Mouse (Mus musculus) gastrocnemius, adult 2 months (tissue): ENCODE results near the gene Trim2. TPM values are rescaled to one million over a fixed set of nuclear protein-coding genes. Genes with fewer than 3 reads are reported as not detected.

Experiments
- DNase-seq: peaks from one replicate; pipeline ENCODE4 v3.0.0; 2022
- H3K27ac ChIP-seq: fragments of 200-600 bp; 2 replicates; pipeline ENCODE4 v1.8.1; 2022; ENCODE audit warnings: mild to moderate bottlenecking
- H3K4me3 ChIP-seq: fragments of 200-600 bp; 2 replicates; pipeline ENCODE4 v1.8.1; 2022; ENCODE audit warnings: mild to moderate bottlenecking, moderate library complexity
- CTCF ChIP-seq: fragments of 200-600 bp; IDR thresholded peaks from 2 replicates; pipeline ENCODE4 v1.8.1; 2022; ENCODE audit warnings: antibody characterized with exemption, mild to moderate bottlenecking, moderate library complexity
- intact Hi-C: fragments of 180-260 bp; cut with DNase I; formaldehyde crosslinking; loops from one replicate; pipeline ENCODE4 v1.15.1; 2025
- total RNA-seq, 2 experiments: library from RNA; stranded (reverse); gene quantifications; 2 replicates each; pipeline ENCODE4 v1.2.3; 2021

Gene Trim2
- total RNA-seq, 2 experiments from 2014 or later: 1.2 to 2.0 TPM

DNA sequence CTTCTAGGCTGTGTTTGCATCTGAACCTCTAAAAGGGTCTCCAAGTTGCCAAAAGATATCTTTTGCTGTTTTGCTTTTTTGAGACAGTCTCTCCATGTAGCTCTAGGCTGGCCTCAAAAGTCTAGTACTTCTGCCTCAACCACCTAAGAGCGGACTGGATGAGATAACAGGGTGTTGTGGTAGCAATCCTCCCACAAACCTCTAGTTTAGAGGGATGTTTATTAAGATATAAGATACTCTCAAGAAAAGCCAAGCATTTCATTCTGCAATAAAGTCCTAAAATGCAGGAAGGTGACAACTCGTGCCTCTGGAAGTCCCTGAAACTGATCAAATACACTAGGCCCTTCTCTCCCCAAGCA, 52.2 kb downstream of the Trim2 start:
- no peak overlapping the region for H3K4me3 ChIP-seq
- DNase-seq: no peak
- TF ChIP-seq CTCF: no peak
- intact Hi-C loops: no loop called here
- no peak overlapping the region for H3K27ac ChIP-seq

DNA sequence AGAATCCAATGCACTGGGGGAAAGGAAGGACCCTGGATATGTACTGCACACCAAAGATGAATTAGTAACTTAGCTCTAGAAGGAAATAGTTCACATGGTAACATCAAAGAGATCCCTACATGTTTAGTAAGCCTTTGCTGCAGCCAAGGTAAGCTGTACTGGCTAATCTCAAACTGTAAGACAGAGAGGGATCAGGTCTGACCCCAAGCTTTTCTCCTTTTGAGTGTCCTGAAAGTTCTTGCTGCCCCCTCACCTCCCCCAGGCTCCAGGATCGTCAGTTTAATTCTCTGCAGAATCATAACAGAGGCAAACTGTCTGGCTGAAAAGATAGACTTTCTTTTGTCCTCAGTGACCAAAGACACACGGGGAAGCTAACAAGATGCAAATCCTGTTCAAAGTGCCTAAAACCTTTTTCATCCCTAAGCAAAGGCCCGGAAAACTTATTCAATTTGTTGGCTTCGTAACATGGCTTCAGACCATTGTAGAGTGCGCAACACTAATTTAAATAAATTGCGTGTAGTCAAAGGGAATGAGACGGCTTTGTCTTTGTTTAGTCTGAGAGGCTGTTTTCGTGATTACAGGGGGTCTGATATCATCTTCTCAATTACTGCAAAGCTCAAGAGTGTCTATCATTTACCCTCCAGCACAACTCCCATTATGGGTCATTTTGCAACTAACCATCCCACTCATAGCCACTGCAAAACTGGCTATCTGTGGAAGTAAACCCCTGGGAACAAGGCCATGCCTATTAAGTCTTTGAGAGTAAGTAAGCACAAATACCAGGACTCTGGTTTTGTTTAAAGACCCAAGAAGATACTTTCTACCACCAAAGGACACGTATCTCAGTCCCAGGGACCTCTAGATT, 52.8 kb downstream of the Trim2 start:
- no peak for TF ChIP-seq CTCF
- no peak overlapping the region for H3K4me3 ChIP-seq
- H3K27ac ChIP-seq: no peak overlapping the region
- no peak for DNase-seq
- intact Hi-C loops: no loop called here

DNA sequence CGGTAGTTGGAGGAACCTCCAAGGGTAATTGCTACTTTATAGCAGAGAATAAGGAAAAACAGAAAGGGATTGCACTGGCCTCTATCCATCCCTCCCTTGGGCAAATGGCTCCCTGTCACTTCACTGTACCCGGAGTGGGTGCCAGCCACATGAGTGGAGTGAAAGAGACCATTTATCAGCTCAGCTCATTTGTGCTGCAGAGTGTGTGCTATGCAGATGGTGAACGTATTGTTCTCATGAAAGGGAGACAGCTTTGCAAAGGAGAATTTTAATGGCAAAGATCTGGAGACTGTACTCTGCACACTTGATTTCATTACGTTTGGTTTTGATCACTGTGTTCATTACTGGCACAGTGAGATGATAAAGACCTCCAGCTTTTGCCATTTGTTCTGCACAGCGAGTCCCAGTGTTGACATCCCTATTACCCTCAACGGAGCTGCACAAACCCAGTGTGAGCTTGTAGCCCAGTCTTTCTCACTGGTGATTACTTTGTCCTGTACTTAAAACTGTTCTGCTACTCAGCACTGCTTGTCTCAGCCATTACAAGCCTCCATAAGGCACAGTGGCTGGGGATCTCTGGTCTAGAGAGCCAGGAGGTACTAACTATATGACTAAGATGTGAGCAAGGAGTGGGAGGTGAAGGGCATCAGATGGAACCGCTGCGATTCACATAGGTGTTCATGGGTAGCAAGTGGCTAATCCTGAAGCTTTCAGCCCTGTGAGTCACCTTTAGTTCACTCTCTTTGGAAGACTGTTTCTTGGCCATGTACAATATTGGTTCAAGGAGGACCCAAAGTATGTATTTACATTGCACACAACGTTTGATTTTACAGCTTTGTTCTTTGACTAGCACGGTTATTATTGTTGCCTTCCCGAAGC, 53.7 kb downstream of the Trim2 start:
- intact Hi-C loops: no loop called here
- no peak for TF ChIP-seq CTCF
- H3K27ac ChIP-seq: no peak overlapping the region

DNA sequence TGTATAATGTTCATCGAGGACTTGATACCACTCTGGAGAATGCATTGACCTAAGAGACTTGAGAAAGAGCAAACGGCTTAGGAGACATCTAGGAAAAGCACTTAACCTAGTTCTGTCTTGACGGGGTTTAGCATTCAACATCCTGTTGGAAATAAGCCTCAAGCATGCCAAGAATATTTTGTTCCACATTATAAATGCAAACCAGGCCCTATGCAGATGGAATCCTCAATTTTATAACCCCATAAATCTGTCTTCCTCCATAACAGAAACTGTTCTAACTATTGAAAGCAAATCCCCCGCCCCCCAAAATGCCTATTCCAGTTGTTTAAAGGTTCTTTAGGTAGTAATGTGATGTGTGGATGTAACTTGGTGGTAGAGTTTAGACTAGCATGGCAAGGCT, 55.0 kb downstream of the Trim2 start:
- Histone ChIP-seq H3K4me3 (no peak overlapping the region), H3K27ac (no peak overlapping the region)
- intact Hi-C loops: no loop called here
- no peak for TF ChIP-seq CTCF
- no peak for DNase-seq

More for the DNA sequence above, 53.7 kb downstream of the Trim2 start:
- no peak for DNase-seq
- no peak overlapping the region for H3K4me3 ChIP-seq

DNA sequence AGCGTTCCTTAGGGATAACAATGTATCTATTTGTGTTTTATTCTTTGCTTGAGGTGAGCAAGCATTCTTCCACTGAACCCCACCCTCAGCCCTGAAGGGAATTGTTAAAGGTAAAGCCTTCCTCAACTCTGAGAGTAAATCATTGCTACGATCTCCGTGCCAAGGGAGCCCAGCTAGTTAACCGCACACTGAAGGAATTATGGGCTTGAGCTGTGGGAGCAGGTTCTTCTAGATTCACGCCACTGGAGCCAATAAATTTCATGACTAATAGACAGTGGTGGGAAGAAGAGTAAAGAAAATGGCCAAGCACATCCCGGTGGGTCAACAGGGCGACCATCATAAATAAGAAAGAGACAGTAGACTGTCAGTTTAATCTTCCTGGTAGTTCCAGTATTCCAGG, 56.4 kb downstream of the Trim2 start:
- TF ChIP-seq CTCF: no peak
- intact Hi-C loops: no loop called here
- no peak overlapping the region for H3K27ac ChIP-seq
- H3K4me3 ChIP-seq: no peak overlapping the region
- no peak for DNase-seq

DNA sequence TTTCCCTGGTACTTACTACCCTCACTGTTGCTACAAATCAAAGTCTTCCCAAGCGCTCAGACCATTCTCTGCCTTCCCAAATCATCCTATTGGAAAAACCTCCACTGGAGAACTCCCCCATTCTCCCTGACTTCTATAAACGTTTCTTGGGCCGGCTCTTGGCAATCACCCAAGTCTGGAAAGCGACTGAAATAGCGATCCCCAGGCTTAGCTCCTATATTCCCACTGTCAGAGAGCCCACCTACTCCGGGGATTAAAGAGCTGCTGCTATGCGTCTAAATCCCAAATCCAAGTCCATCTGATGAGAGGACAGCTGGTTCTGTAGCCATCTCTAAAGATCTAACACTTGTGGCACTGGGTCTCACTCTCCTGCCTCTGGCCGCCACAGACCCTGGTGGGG, 58.9 kb downstream of the Trim2 start:
- intact Hi-C loops: no loop called here
- no peak overlapping the region for H3K4me3 ChIP-seq
- no peak overlapping the region for H3K27ac ChIP-seq
- no peak for DNase-seq
- TF ChIP-seq CTCF: no peak

DNA sequence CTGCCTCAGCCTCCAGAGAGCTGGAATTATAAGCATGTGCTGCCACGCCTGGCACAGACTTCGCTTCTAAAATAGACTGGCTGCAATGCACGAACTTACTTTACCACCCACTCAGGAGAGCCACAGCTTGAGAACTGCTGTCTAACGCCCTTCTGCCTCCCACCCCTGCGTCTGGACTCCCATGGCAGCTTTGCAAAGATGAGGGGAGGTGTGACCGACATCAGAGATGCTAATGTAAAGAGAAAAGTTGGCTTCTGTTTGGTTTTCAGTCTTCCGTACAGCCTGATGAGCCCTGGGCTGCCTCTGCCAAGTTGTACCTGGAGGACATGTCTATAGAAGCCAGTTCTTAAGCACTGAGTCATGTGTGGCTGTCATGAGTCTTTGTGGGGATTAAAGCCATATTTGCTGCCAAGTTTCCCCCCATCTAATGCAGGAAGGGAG, 60.2 kb downstream of the Trim2 start:
- Histone ChIP-seq H3K4me3 (no peak overlapping the region), H3K27ac (no peak overlapping the region)
- DNase-seq: no peak
- intact Hi-C loops: no loop called here
- TF ChIP-seq CTCF: no peak

DNA sequence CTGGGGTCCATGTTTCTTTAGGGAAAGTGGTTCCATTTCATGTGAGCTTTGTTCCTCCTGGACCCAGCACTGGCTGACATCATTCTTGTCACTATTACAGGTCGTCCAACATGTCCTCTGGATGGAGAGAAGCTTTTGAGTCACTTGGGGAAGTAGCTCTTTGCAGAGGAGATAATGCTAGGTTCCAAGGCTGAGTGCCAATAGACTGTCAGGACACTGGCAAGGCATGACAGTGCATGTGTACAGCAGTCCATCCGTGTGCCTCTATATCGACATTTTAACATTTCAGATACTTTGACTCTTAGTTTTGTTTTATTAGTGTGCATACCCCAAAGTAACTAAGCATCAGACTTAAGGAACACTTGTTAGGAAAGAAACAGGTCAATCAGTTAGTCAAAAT, 63.6 kb downstream of the Trim2 start:
- H3K4me3 ChIP-seq: no peak overlapping the region
- intact Hi-C loops: no loop called here
- no peak overlapping the region for H3K27ac ChIP-seq
- TF ChIP-seq CTCF: no peak
- no peak for DNase-seq

DNA sequence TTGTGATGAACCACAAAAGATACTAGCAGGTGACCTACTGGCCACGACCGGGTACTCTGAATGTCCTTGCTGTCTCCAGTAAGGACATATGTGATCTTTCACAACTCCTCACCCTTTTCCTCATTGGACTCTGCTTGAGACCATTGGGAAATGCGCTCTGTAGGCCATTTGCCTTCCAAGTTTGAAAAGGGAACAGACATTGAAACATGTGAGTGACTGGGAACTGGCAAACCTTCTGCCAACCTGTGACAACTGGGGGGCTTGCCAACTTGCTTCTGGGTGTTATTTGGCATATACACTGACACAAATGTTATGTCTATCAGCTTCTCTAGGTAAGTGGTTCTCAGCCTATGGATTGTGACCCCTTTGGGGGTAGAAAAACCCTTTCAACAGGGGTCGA, 64.2 kb downstream of the Trim2 start:
- no peak for TF ChIP-seq CTCF
- intact Hi-C loops: no loop called here
- DNase-seq: no peak
- Histone ChIP-seq H3K4me3 (no peak overlapping the region), H3K27ac (no peak overlapping the region)

DNA sequence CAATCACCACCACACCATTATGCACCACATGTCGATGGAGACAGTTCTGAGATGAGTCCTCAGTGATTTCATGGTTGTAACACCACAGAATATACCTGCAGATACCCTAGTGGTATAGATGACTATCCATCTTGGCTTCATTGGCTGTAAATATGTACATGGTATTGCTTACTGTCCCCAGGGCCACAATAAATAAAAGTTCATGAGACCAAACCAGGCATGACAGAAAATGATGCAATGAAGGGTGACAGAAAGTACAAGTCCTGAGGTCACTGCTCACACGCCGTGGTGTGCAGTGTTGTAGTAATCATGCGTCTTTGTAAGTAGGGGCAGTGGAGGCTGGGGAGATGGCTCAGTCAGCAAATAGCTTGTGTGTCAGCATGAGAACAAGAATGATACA, 65.6 kb downstream of the Trim2 start:
- Histone ChIP-seq H3K4me3 (no peak overlapping the region), H3K27ac (no peak overlapping the region)
- intact Hi-C loops: no loop called here
- TF ChIP-seq CTCF: no peak
- no peak for DNase-seq

DNA sequence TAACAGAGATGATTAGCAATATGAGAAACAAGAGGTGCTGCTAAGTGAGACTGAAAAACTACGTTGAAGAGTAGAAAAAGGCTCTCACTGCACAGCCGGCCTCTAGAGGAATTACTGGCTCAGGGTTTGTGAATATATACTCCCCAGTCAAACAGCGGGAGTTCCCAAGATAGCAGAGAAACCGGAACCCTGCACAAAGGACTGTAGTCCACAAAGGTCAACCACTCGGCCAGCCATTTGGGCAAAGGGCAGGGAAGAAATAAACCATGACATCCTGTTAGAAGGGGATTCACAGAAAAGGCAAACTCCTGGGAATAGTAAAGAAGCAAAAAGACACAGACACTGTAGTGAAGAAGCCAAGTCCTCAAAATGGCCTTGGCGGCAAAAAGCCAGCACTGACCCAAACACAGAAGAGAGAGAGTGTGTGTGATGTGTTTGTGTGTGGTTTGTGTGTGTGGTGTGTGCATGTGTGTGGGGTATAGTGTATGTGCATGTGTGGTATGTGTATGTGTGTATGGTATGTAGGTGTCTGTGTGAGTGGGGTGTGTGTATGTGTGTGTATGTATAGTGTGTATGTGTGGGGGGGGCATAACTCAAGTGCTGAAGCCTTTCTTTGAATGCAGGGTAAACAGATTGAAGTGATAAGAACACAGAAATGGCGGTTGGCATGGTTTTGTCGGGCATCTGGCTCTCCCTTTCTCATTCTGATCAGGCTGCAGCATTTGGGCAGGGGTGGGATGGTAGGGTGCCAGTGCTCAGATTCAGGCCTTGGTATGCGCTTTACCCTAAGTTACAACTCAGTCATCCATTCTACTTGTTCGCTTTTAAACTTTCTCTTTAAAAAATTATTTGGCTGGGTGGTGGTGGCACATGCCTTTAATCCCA, 71.0 kb downstream of the Trim2 start:
- H3K27ac ChIP-seq: no peak overlapping the region; the same call in 1 of the 2 replicates
- no peak for DNase-seq
- H3K4me3 ChIP-seq: no peak overlapping the region
- intact Hi-C loops: no loop called here
- TF ChIP-seq CTCF: no peak

DNA sequence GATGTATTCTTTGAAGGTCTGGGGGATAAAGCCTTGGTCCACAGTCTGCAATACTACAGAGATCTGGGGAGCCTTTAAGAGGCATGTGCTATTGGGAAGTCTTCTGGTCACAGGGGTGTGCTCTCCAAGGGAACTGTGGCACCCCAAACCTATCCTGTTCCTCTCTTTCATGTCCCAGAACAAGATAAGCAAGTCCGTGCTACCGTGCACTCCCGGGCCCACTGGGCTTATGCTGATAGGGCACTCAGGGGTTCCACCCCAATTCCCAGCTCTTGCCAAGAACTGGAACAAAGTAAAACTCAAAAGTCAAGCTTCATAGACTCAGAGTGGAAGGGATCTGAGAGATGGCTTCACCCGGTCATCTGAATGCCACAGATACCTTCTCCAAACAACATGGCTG, 72.1 kb downstream of the Trim2 start:
- intact Hi-C loops: no loop called here
- DNase-seq: no peak
- H3K4me3 ChIP-seq: no peak overlapping the region
- no peak overlapping the region for H3K27ac ChIP-seq
- TF ChIP-seq CTCF: no peak
